Mouse (Mus musculus) CH12F3 (cell line): ENCODE results near the gene Lrrc2.

ENCODE experiments used
- in situ Hi-C: fragments of 300-500 bp; cut with MboI; formaldehyde crosslinking; loops from 2 replicates; pipeline ENCODE4 v1.14.3; 2020; ENCODE audit warnings: low sequenced_read_pairs

Lrrc2 gene

GRCm38 (mm10) chr9:110947261-110947661 lies 4.1 kb upstream of the Lrrc2 start:
- in situ Hi-C loops = no loop called here

- in situ Hi-C loops = no loop called here
These were observed 3.4 kb upstream of the Lrrc2 start for GRCm38 (mm10) chr9:110947900-110948299.

GRCm38 (mm10) chr9:110948813-110949310 lies 2.5 kb upstream of the Lrrc2 start:
- in situ Hi-C loops = no loop called here

GRCm38 (mm10) chr9:110950109-110950508 lies 1.2 kb upstream of the Lrrc2 start:
- in situ Hi-C loops = no loop called here

DNA sequence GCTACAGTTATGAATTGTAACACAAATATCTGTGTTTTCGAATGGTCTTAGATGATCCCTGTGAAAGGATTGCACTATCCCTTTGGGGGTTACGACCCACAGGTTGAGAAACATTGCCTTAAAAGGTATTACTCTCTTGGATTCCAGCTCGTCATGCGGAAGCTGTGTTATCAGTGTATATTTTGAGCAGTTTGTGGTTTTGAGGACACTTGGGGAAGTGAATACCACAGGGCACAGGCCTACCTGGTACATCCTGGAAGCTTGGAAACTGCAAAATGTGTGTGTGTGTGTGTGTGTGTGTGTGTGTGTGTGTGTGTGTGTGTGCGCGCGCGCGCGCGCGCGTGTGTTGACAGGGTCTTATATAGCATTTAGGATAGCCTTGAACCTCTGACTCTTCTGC lies 521 bp downstream of the Lrrc2 start:
- in situ Hi-C loops = no loop called here

- in situ Hi-C loops = no loop called here
These were observed 1.1 kb downstream of the Lrrc2 start for GRCm38 (mm10) chr9:110952398-110952797.

DNA sequence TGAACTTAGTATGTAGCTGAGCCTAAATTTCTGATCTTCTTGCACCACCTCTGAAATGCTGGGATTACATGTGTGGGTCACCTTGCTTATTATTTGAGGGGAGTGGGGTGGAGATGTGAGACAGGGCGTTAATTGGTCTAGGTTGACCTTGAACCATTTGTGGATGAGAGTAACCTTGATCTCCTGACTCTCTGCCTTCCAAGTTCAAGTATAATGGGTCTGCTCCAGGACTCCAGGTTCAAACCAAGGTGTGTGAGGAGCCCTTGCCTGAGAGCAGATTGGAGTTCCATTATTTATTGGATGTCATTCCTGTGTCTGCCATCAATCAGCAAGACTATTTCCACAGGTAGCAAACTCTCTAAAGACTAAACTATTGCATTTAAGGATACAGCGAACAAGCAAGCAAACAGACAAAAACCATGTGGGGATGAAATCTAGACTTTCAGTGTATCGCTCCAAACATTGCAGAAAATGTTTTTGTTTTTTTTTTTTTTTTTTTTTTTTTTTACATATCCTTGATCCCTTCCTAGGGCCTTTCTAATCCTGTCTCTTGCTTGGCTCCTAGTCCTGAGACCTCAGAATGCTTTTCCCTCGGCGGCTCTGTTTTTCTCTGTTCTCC lies 1.7 kb downstream of the Lrrc2 start:
- in situ Hi-C loops = no loop called here

- in situ Hi-C loops = no loop called here
These were observed 2.5 kb downstream of the Lrrc2 start for GRCm38 (mm10) chr9:110953550-110954461.

- in situ Hi-C loops = no loop called here
These were observed 3.5 kb downstream of the Lrrc2 start for GRCm38 (mm10) chr9:110954681-110955445.

GRCm38 (mm10) chr9:110955962-110956361 lies 4.6 kb downstream of the Lrrc2 start:
- in situ Hi-C loops = no loop called here

DNA sequence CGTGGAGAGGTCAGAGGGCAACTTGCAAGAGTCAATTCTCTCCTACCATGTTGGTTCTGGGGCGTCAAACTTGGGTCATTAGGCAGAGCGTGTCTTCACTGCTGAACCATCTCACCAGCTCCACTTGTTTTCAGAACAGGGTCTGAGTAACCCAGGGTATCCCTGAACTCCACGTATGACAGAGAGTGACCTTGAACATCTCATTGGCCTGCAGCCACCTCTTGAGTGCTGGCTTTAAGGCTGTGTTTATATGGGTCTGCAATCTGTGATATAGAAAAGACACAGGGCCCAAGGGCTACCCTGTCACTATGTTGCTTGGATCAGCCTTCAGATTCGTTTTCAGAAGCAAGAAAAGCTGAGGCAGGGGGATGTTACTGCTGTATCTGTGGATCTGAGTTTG lies 8.3 kb downstream of the Lrrc2 start:
- in situ Hi-C loops = no loop called here

DNA sequence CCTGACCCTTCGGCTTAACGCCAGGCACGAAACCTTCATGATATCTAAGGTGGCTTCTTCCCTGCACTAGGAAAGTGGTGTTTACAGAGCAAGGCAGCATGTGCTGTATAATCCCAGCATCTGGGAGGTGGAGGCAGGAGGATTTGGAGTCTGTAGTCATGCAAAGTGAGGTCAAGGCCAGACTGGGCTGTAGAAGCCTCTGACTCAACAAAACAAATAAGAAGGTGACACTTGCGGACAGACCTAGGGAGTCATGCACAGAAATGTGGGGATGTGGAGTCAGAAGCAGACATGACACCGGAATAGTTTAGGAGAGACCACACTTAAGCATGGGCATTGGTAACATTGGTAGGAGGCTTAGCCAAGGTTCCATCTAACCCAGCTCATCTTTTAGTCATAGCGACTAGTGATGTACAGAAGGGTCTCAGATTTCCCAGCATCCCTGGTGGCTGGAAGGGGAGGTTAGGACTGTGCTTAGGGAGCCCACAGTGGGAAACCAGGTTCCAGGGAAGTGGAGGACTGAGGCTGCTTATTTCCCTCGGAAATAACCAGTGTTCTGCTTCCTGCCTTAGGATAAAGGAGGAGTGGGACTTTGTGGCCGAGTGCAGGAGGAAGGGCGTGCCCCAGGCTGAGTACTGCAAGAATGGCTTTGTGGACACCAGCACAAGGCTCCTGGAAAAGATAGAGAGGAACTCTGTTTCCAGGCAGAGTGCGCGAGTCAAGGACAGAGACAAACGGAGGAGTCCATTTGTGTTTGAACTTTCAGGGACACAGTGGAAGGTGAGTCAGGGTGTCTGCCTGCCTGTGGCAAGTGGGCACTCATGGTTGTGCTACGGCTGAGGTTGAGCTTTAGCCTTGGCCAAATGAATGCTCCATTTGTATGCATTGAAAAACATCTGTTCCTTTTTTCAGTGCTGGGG lies 9.1 kb downstream of the Lrrc2 start:
- in situ Hi-C loops = no loop called here

GRCm38 (mm10) chr9:110961386-110961785 lies 10.0 kb downstream of the Lrrc2 start:
- in situ Hi-C loops = no loop called here

DNA sequence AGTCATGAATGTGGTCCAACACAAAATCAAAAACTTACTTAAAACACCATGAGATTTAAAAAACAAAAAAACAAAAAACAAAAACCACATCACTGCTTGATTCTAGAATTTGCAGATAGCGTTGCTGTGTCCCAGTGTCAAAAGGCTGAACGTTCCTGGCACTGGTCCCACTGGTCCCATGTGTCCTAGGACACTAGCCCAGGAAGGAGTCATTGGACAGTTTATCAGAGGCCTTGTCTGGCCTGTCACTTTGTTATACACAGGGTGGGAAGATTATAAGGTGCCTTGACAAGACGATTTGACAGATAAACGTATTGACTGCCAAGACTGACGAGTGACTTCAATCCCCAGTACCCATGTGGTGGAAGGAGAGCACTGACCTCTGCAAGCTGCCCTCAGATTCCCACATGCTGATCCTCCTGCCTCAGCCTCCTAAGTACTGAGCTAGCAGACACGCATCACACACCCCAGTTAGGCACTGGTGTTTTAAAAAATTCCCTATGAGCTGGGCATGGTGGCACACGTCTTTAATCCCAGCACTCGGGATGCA lies 12.3 kb downstream of the Lrrc2 start:
- in situ Hi-C loops = no loop called here

DNA sequence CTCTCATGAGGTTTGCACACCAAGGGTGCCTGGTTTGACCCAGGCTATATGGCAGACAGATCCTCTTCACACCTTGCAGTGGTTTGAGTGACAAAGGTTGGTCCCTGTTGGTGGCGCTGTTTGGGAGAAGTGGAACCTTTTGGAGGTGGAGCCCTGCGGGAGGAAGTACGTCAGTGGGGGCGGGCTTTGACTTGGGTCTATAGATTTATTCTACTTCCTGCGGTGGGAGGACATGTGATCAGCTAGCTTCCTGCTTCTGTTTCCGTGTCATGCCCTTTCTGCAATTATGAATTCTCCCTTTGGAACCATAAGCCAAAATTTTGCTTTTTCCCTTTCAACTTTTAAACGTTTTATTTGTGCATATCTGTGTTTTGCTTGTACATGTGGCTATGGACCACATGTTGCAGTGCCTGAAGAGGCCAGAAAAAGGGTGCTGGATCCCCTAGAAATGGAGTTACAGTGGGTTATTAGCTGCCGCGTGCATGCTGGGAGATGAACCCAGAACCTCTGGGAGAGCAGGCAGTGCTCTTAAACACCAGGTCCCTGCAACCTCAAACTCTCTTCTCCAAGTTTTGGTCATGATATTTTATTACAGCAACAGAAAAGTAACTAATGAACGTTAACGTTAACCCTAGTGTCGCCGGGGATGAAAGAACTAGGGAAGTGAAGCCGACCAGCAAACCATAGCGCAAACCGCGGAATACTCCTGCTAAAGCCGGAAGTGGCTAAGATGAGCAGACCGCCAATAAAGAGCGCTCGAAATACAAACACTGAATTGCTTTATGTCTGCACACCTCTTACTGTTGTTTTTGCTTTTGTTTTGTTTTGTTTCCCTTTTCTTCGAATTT lies 13.9 kb downstream of the Lrrc2 start:
- in situ Hi-C loops = no loop called here

- in situ Hi-C loops = no loop called here
These were observed 14.5 kb downstream of the Lrrc2 start for GRCm38 (mm10) chr9:110965910-110966231.

- in situ Hi-C loops = no loop called here
These were observed 28.1 kb downstream of the Lrrc2 start for GRCm38 (mm10) chr9:110979411-110979810.

DNA sequence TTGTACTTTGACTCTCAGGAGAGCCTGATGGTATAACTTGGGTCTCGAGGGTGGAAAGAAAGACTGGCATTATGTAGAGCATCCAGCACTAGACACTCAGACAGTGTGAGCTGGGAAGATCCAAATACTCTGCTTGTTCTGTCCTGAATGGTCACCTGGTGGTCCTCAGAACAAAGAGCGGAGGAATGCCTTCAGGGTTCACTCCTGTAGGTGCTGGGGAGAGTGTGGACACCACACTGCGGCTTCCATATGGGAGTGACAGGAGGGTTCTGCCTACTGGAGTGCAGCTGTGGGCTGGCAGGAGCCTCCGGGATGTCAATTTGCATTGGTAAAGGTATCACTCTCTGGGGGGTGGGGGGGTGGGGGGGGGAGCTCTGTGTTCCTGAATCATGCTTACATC lies 31.0 kb downstream of the Lrrc2 start:
- in situ Hi-C loops = no loop called here

- in situ Hi-C loops = no loop called here
These were observed 32.8 kb downstream of the Lrrc2 start for GRCm38 (mm10) chr9:110984096-110984495.
